Mouse (Mus musculus) MEL-GATA-1-ER (cell line): ENCODE results near the gene Ppp2r3a.

Experiments used
- DNase-seq: peaks from one replicate; pipeline ENCODE4 v3.0.0-alpha.2; 2012; ENCODE audit warnings: low read depth; ENCODE audit errors: extremely low read depth

Ppp2r3a gene

DNA sequence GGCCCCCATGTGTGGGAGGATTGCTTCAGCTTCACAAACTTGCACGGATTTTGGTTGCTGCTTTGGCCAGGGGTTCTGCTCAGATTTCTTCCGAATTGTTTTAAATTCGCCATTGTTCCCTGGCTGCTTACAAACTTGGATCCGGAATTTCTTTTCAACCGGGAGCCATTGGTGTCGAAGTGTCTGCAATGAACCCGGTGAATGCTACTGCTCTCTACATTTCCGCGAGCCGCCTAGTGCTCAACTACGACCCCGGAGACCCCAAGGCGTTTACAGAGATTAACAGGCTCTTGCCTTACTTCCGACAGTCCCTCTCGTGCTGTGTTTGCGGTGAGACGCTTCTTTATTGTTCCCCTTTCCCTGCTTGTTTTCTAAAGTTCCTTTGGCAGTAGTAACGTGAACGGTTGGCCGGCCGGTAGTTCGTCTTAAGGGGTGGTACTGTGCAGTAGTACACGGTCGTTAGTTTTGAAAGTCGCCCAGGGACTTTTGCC, 176.5 kb downstream of the Ppp2r3a start:
- DNase-seq = peak; percentile 66

DNA sequence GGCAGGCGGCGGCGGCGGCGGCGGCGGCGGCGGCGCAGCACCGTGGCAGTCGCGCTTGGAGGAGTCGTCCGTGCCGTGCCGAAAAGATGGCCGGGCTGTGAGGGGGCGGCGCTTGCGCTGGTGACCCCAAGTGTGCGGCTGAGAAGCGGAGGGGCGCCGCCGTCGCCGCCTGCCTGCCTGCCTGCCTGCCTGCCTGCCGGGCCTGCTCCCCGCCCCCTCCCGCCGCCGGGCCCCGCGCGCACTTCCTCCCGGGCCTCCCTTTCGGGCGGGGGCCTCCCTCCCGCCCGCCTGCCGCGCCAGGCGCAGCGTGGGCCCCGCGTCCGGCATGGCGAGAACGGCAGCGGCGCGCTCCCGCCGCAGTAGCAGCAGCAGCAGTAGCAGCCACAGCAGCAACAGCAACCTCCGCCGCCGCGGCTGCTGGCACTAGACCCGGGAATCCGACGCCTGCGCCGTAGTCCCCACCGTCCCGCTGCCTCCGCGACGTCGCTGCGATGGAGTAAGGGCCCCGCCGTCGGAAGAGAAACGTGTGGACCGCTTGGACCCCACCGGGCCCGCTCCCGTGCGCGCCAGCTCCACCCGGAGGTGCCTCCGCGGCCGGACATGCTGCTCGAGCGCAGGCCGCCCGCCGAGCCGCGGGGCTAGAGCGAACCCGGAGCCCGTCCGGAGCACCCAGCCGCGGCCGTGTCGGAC, 177.1 kb downstream of the Ppp2r3a start:
- no peak for DNase-seq

DNA sequence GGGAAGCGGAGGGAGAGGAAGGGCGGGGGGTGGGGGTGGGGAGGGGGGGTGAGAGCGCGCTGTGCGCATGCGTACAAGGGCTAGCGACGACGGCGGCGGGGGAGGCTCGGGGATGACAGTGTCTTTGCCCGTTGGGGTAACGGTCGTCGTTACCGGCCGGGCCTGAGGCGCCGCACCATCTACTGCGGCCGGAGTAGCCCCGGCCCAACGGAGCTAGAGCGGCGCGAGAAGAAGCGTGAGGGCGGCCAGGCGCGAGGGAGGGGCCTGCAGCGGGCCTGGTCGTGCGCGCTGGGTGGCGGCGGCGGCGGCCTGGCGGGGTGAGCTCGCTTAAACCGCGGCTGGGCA, 177.6 kb downstream of the Ppp2r3a start, which contains the start of gene Msl2:
Msl2 (plus strand) TSS at position 115 of the 345 bp plus-strand sequence.
- no peak for DNase-seq

DNA sequence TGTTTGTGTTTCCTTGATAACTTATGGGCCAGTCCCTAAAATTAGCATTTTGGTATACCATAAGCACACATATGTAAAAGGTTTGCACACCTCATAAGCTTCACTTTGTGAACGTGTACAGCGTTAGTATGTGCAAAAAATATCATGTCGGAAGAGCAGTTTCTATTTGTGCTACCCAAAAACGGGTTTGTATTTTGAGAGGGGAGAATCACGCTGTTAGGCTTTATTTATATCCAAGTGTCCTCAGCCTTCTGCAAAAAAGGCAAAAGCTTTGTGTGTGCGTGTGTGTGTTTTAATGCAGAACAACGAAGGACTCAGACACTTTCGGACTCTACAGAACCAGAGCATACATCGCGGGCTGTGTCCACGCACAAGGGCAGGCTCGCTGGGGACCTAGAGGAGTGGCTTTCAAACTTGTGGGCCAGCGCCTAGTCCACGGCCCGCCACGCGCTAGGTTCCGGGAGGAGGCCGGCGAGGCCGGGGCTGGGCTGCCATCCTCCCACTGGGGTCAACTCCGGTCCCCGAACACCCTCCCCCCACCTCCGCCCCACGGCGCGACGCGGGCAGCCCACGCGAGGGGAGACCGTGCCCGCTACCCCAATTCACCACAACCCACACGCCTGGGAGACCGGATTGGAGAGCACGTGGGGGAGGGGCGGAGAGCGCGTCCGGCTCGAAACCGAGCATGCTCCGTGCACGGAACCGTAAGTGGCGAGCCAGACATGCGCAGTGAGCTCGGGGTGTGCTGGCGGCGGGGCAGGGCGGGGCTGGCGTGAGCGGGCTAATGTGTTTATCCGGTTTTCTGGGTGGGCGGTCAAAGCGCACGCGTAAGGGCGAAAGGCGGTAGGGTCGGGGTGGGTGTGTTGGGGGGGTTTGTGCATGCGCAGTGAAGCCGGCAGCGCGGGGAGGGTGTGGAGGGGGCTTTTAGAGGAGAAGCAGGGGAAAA, 178.3 kb downstream of the Ppp2r3a start:
- DNase-seq = peak; percentile 93

DNA sequence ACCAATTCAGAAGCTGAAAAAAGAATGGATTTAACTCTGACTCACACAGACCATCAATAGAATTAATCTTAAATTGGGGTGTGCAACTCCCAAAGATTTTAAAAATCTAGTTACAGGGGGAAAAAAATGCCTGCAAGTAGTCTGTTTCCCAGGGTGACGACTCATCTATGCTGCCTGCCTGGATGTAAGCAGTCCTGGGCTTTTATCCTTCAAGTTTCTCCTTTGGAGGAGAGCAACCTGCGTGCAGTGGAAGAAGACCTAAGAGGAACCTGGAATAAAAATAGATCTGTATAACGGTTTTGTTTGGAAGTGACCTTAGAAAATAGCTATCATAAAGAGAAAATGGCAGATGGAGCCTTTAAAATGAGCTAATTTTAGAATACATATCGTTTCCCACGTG, 179.1 kb downstream of the Ppp2r3a start:
- DNase-seq = no peak

DNA sequence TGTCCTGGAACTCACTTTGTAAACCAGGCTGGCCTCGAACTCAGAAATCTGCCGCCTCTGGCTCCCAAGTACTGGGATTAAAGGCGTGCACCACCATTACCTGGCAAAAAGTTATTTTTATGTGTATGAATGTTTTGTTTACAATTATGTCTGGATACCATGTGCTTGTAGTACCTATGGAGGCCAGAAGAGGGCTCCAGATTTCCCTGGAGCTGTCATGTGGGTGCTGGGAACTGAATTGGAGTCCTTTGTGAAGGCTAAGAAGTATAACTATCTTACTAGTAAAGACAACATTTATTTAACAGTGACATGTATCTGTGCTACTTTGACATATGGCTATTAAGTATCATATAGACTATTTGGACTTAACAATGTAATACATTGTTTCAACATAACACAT, 181.8 kb downstream of the Ppp2r3a start:
- DNase-seq = no peak

DNA sequence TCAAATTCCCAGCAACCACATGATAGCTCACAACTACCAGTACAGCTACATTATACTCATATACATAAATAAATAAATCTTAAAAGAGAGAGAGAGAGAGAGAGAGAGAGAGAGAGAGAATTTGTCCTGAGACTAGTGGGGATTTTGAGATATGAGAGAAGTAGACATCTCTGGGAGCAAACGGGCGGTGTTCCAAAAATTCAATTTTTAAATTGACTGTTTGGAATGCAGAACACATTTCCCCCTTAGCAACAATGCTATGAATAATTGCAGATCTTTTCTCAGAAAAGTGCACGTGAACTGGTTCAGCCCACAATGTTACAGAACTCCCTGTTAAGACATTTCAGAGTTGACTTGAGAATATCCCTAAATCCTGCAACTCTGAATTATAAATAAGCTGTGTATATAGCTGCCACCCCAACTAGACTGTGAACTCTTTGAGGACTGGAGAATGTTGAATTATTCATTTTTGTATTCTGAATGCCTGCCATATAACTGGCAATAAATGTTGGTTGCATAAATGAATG, 186.5 kb downstream of the Ppp2r3a start:
- DNase-seq = no peak

DNA sequence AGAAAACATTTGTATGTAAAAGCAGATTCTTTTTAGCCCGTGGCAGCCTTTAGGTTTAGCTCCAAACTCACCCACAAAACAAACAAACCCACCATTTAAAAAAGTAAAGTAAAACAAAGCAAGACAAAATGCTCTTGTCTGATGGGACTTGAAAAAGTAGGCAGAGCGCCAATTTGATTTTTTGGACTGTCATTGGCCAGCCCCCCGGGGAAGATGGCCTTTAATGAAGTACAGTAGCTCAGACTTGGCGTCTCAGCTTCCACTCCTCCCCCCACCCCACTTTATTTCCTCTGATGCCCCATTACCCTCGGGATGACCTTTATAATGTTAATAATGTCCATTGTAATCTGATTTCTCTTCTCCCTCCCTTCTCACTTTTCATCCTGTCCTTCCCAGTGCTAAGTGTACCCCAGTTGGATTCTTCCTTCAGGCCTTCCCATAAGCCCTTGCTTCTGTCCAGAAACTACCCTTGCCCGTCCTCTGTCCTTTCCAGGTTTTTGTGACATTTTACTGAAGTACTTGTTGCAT, 189.3 kb downstream of the Ppp2r3a start:
- no peak for DNase-seq

DNA sequence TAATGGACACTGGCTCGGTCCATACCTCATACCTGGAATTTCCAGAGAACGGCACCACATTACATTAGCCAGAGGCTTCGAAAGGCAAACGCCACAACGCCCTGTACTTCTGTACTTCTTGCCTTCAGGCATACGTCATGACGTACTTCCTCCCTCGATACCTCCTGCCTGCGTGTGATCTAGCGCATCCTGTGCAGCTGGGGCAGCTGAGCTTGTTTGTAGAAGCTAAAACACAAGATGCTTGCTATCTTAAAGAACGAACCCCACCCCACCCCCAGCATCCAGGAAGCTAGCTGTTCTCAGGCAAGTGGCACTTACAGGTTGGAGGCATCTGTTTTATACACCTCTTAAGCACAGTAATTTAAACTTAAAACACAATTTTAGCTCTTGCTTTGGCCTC, 190.6 kb downstream of the Ppp2r3a start:
- no peak for DNase-seq

DNA sequence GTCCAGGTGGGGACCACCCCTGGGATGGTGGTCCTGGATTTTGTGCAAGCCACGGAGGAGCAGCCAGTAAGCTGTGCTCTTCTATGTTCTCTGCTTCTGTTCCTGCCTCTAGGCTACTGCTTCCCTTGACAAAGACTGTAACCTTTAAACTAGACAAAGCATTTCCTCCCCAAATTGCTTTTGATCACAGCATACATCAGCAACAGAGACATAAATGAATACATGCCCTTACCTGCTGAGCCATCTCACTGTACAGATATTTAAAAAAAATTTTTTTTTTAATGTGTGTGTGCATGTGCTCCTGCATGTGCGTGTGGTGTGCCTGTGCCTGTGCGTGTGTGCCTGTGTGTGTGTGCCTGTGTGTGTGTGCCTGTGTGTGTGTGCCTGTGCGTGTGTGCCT, 194.4 kb downstream of the Ppp2r3a start:
- no peak for DNase-seq
